Mouse (Mus musculus) layer of hippocampus, adult 18-20 months (tissue): ENCODE measurements at regions not wholly inside any gene's neighbourhood (a gene's known extent, or its start where the extent isn't known, plus 50 kb on each side); places are given as distances from the start of the nearest gene placed in this dataset.

ENCODE experiments used
- DNase-seq, 2 experiments: peaks; one replicate each; pipeline ENCODE4 v3.0.0; 2022; ENCODE audit warnings: low spot score in 2 of 2

- DNase-seq: no peak
Measured at GRCm38 (mm10) chr11:31819964-31820363, 52.0 kb upstream of the Cpeb4 start.

GRCm38 (mm10) chr11:31821479-31822411 lies 50.3 kb upstream of the Cpeb4 start:
- DNase-seq: no peak
